19 mouse cellular contexts compared by ENCODE assay signal in the genomic region with DNA sequence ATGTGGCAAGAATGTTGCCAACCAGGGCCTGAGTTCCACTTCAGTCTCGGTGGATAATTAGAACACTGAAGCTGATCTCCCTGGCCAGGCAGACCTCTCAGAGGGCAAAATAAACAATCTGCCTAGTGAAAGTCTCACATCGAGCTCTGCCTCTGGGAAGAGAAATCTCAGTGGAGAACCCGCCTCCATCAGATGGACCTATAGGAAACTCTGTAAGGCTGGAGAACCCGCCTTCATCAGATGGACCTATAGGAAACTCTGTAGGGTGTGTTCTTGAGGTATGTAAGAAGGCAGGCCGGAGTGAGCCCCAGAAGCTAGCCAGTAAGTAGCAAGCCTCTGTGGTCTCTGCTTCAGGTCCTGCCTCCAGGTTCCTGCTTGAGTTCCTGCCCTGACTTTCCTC. TPM values are rescaled to one million over a fixed set of nuclear protein-coding genes. Genes with fewer than 3 reads are reported as not detected.
A peak's percentile ranks its signal among the peaks of the same experiment; 100 is the strongest.
DNase-seq lines count a peak whose midpoint lies in the region; ATAC-seq lines count a peak whose summit lies in the region.
"Had no signal": no experiment of that assay in that cellular context is flagged by ENCODE, and none has a peak within 500 bp of the region (broad histone marks: within the 10 kb centered on the region; RNA-seq: fewer than 3 reads in every experiment).

No protein-coding gene starts in this region.

- H3K9me3 ChIP-seq in hindbrain, embryonic 10.5 days, result no peaks in the 10 kb centered on the region
- H3K9me3 ChIP-seq: embryonic facial prominence, embryonic 12.5 days; forebrain, embryonic 15.5 days; heart, embryonic 13.5 days; hindbrain, embryonic 13.5 days; intestine, embryonic 15.5 days had no signal

- no peaks in the 10 kb centered on the region for H3K27me3 ChIP-seq in hindbrain, embryonic 10.5 days (ENCODE audit: insufficient read depth, poor library complexity, severe bottlenecking)
- H3K27me3 ChIP-seq: embryonic facial prominence, embryonic 12.5 days; forebrain, embryonic 15.5 days; heart, embryonic 13.5 days; hindbrain, embryonic 13.5 days; intestine, embryonic 15.5 days had no signal

- DNase-seq in heart, adult 11 months, result peak; percentile 68
- DNase-seq in heart, adult 8-10 months (ENCODE audit: low spot score), result no peak
- DNase-seq in ES-CJ7 (ENCODE audit: low read depth, low spot score), result peak; percentile 48
- DNase-seq in ZHBTc4 (ENCODE audit: low read depth, low spot score), result peak; percentile 75
- peak; percentile 30 for DNase-seq in testis, postnatal 10 days (ENCODE audit: low spot score)
- DNase-seq in hindbrain, embryonic 10.5 days (ENCODE audit: low spot score), result no peak
- DNase-seq: adrenal gland, postnatal 14 days; cerebellum, adult 11 months; cerebellum, adult 8-10 months; cerebellum, postnatal 14 days; gastrocnemius, postnatal 25 days; heart, postnatal 4 days; kidney, adult 18-20 months had no signal

- no peak for ATAC-seq in activated CD4-positive, CD25-positive, alpha-beta regulatory T cell, adult 4 months
- ATAC-seq: forebrain, embryonic 15.5 days; intestine, embryonic 15.5 days had no signal

- WGBS in hindbrain, embryonic 10.5 days, result 77% methylated on average over 5 of the region's 5 CpGs

- 0 out of 2 replicates have a peak, but pooled peaks cover 4% of the 10 kb centered on the region for H3K4me1 ChIP-seq in hindbrain, embryonic 10.5 days (replicated peaks)
- H3K4me1 ChIP-seq: embryonic facial prominence, embryonic 12.5 days; forebrain, embryonic 15.5 days; hindbrain, embryonic 13.5 days had no signal

- H3K4me3 ChIP-seq in hindbrain, embryonic 10.5 days, result no peak overlapping the region
- H3K4me3 ChIP-seq: embryonic facial prominence, embryonic 12.5 days; forebrain, embryonic 15.5 days; heart, embryonic 13.5 days; hindbrain, embryonic 13.5 days; intestine, embryonic 15.5 days had no signal

- no peak overlapping the region for H3K27ac ChIP-seq in hindbrain, embryonic 10.5 days
- H3K27ac ChIP-seq: embryonic facial prominence, embryonic 12.5 days; forebrain, embryonic 15.5 days; heart, embryonic 13.5 days; hindbrain, embryonic 13.5 days; intestine, embryonic 15.5 days had no signal

- H3K36me3 ChIP-seq in hindbrain, embryonic 10.5 days, result no peaks in the 10 kb centered on the region
- H3K36me3 ChIP-seq: embryonic facial prominence, embryonic 12.5 days; forebrain, embryonic 15.5 days; hindbrain, embryonic 13.5 days; intestine, embryonic 15.5 days had no signal

RNA-seq across cellular contexts. Expression of gene Nod1, which starts 37.5 kb away (rescaled TPM):
- total RNA-seq in heart, adult 8-10 months (2022), result 10 to 100 TPM; 17.8 to 19.7 (median 19.4) TPM
- polyA plus RNA-seq in hindbrain, embryonic 10.5 days (2016; fragmentation: Nextera tagmentation; extraction: Ambion mirVana), result 1.7 and 2.7 TPM in 2 replicates
- polyA plus RNA-seq in activated CD4-positive, CD25-positive, alpha-beta regulatory T cell, adult 4 months (2017; shearing (Covaris generic)), result 10 to 100 TPM in 1 of 2 experiments, 1 to 10 TPM in 1; 9.7 to 12.7 TPM

RNA-seq across cellular contexts. Expression of gene Ggct, which starts 57.8 kb away (rescaled TPM):
- 10 to 100 TPM; 24.9 to 36.1 (median 27.0) TPM for total RNA-seq in heart, adult 8-10 months (2022)
- polyA plus RNA-seq in hindbrain, embryonic 10.5 days (2016; fragmentation: Nextera tagmentation; extraction: Ambion mirVana), result 11.1 and 13.6 TPM in 2 replicates
- polyA plus RNA-seq in activated CD4-positive, CD25-positive, alpha-beta regulatory T cell, adult 4 months (2017; shearing (Covaris generic)), result 10 to 100 TPM; 26.9 to 33.6 TPM

Comparison
In these comparisons a context has a peak if more than half of its experiments do, and no peak if none do; other contexts are left out.
1. DNase-seq: peak in heart, adult 11 months (single experiment), ES-CJ7 (single experiment), ZHBTc4 (single experiment) and testis, postnatal 10 days (single experiment); none in heart, adult 8-10 months (single experiment) and hindbrain, embryonic 10.5 days (single experiment).